In genomic region chr2:93190771-93191487, GRCm38 (mm10) we compare ENCODE assay signal across 9 mouse cellular contexts. TPM values are rescaled to one million over a fixed set of nuclear protein-coding genes. Genes with fewer than 3 reads are reported as not detected.
DNase-seq lines count a peak whose midpoint lies in the region; ATAC-seq lines count a peak whose summit lies in the region.
"Had no signal": no experiment of that assay in that cellular context is flagged by ENCODE, and none has a peak within 500 bp of the region (broad histone marks: within the 10 kb centered on the region; RNA-seq: fewer than 3 reads in every experiment).

No protein-coding gene starts in this region.

- H3K4me2 ChIP-seq in kidney, embryonic 15.5 days: no peak overlapping the region
- peak overlapping the region; percentile 55 for H3K4me2 ChIP-seq in hindbrain, embryonic 11.5 days (replicated peaks; ENCODE audit: low read depth, low read length)
- peak overlapping the region; percentile 28 for H3K4me2 ChIP-seq in neural tube, embryonic 15.5 days

- H3K4me3 ChIP-seq in kidney, embryonic 15.5 days (replicated peaks): no peak overlapping the region
- peak overlapping the region; percentile 27 for H3K4me3 ChIP-seq in hindbrain, embryonic 11.5 days (ENCODE audit: low read depth, low read length)
- H3K4me3 ChIP-seq in neural tube, embryonic 15.5 days (replicated peaks): no peak overlapping the region

- peaks cover 12% of the 10 kb centered on the region for H3K27me3 ChIP-seq in kidney, embryonic 15.5 days
- H3K27me3 ChIP-seq in hindbrain, embryonic 11.5 days (ENCODE audit: control insufficient read depth, insufficient read depth, low read length): no peaks in the 10 kb centered on the region
- H3K27me3 ChIP-seq in neural tube, embryonic 15.5 days (replicated peaks): 0 out of 2 replicates have a peak, but pooled peaks cover 3% of the 10 kb centered on the region

- DNase-seq in kidney, postnatal 36 days: peak; percentile 33 to 42
- peak; percentile 90 for DNase-seq in adrenal gland, adult 8-10 months
- DNase-seq in hindbrain, embryonic 11.5 days (ENCODE audit: low spot score): peak; percentile 62
- DNase-seq in Muller cell, postnatal 12 days (ENCODE audit: inconsistent ontology term): no peak
- DNase-seq in lung, postnatal 14 days: no peak

- no peak for ATAC-seq in kidney, embryonic 15.5 days (replicated peaks; ENCODE audit: low FRiP score)
- ATAC-seq in hindbrain, embryonic 11.5 days (ENCODE audit: low FRiP score): peak; percentile 17; the same call in 1 of the 2 replicates
- ATAC-seq in neural tube, embryonic 15.5 days (ENCODE audit: low FRiP score): no peak
- ATAC-seq in cerebellum, adult (ENCODE audit: insufficient number of reproducible peaks, low FRiP score, low TSS enrichment): no peak

- no peaks in the 10 kb centered on the region for H3K36me3 ChIP-seq in kidney, embryonic 15.5 days
- no peaks in the 10 kb centered on the region for H3K36me3 ChIP-seq in hindbrain, embryonic 11.5 days (ENCODE audit: control insufficient read depth, insufficient read depth, low read length)
- H3K36me3 ChIP-seq in neural tube, embryonic 15.5 days: no peaks in the 10 kb centered on the region

- H3K27ac ChIP-seq in kidney, embryonic 15.5 days: no peak overlapping the region
- H3K27ac ChIP-seq in hindbrain, embryonic 11.5 days (ENCODE audit: low read depth, low read length): peak overlapping the region; percentile 80
- H3K27ac ChIP-seq in neural tube, embryonic 15.5 days (replicated peaks): peak overlapping the region; percentile 48
- H3K27ac ChIP-seq: macrophage had no signal

- no peak overlapping the region for H3K9ac ChIP-seq in kidney, embryonic 15.5 days
- H3K9ac ChIP-seq in hindbrain, embryonic 11.5 days (ENCODE audit: low read depth, low read length): peak overlapping the region; percentile 43
- H3K9ac ChIP-seq in neural tube, embryonic 15.5 days (replicated peaks): 0 out of 2 replicates have a peak overlapping the region, but pooled peaks have one; percentile 26

- H3K9me3 ChIP-seq in kidney, embryonic 15.5 days (replicated peaks): no peaks in the 10 kb centered on the region
- no peaks in the 10 kb centered on the region for H3K9me3 ChIP-seq in hindbrain, embryonic 11.5 days (ENCODE audit: control insufficient read depth, low read length)
- no peaks in the 10 kb centered on the region for H3K9me3 ChIP-seq in neural tube, embryonic 15.5 days (replicated peaks)

- H3K4me1 ChIP-seq in kidney, embryonic 15.5 days: peaks cover 72% of the 10 kb centered on the region
- H3K4me1 ChIP-seq in hindbrain, embryonic 11.5 days (replicated peaks; ENCODE audit: control insufficient read depth, insufficient read depth, low read length): peaks cover 40% of the 10 kb centered on the region
- peaks cover 79% of the 10 kb centered on the region for H3K4me1 ChIP-seq in neural tube, embryonic 15.5 days

- 28% methylated on average over 9 of the region's 9 CpGs for WGBS in kidney, embryonic 15.5 days
- 6% methylated on average over 9 of the region's 9 CpGs for WGBS in hindbrain, embryonic 11.5 days
- 6% methylated on average over 9 of the region's 9 CpGs for WGBS in neural tube, embryonic 15.5 days

RNA-seq across cellular contexts. Expression of gene Trp53i11, which starts 3.6 kb away (rescaled TPM):
- polyA plus RNA-seq in kidney, embryonic 15.5 days (2015; fragmentation: Nextera tagmentation; extraction: Ambion mirVana): 36.1 and 42.1 TPM in 2 replicates
- total RNA-seq in adrenal gland, adult 8-10 months (2022): 100 to 1,000 TPM in 2 of 4 experiments, 10 to 100 TPM in 2; 87.6 to 148 (median 97.6) TPM
- 204 and 221 TPM in 2 replicates for polyA plus RNA-seq in hindbrain, embryonic 11.5 days (2014; fragmentation: Nextera tagmentation; extraction: Ambion mirVana)
- polyA plus RNA-seq in neural tube, embryonic 15.5 days (2015; fragmentation: Nextera tagmentation; extraction: Ambion mirVana): 55.6 and 67.3 TPM in 2 replicates

Comparison
In these comparisons a context has a peak if more than half of its experiments do, and no peak if none do; other contexts are left out.
1. DNase-seq: peak in kidney, postnatal 36 days (2 of 2), adrenal gland, adult 8-10 months (single experiment) and hindbrain, embryonic 11.5 days (single experiment); none in Muller cell, postnatal 12 days (single experiment) and lung, postnatal 14 days (single experiment).